Mouse (Mus musculus) cerebral cortex, adult 2 months (tissue): ENCODE results near the gene Bckdhb.

Source experiments
- WGBS: fragments of 180-500 bp; shearing (Covaris S2); methylation state at CpG from one replicate; pipeline ENCODE4 v1.1.7; 2018; 5-methylcytosine and 5-hydroxymethylcytosine counted together

The Bckdhb gene

DNA sequence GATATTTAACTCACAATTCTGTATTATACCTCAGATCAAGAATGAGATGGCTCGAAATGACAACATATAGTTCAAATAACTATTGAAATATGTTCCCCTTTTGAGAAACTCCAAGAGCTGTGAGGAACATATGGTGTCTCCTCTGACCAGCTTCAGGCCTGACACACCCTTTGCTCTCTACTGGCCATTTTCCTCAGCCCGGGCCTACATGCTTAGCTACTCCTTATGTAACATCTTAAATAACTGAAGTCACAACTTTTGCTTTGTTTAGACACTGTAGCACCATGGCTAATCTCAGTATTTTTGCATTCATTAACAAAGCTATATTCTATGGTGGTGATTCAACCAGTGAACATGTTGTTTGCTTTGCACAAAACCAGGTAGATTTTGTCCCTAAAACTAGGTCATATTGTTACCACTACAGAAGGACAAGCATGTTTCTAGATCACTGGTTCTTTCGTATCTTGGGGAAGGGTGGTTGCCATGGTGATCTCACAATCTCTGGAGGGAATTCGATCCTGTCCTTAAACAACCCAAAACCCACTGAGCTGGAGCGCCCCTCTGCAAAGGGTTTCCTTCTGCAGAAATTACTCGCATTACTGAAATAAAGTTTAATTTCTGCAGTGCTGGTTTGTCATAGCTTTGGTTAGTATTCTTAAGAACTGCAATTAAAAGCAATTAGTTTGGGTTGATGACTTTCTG lies 185.0 kb downstream of the Bckdhb start:
- 41% methylated on average over 6 of the region's 6 CpGs for WGBS

DNA sequence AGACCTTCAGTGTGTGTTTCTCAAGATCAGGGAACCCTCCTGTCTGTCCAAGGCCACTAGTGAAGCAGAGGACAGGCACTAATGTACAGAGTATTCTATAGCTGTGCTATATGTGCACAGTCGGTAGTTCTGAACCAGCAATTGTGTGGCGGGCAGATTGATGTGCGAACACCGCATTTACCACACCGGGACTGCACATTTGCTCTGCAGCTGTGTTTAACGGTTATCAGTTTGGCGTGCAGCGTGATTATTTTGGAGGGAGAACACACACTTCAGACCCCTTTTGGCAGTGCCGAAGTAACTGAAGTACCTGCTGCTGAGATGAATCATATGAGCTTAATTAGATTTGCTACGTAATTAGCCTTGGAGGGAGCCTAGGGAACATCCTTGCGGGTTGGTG lies 185.7 kb downstream of the Bckdhb start:
- WGBS = 33% methylated on average over 11 of the region's 11 CpGs

DNA sequence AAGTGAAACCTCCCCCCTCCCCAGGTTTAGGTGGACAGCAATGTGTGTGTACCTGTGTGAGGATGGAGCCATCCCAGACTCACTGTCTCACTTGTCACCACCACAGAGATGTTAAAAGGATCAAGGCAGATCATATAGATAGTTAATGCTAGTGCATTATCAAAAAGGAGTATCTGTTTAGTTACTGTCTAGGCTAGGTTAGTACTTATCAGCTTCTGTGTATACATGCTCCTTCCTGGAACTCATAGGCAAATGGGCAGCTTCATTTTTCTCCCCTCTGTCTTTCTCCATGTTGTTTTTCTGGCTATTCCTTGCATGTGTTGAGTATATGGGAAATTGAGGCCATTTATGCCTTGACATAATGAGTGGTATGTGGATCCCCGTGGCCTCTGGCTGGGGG lies 187.4 kb downstream of the Bckdhb start:
- 63% methylated on average over 1 of the region's 1 CpGs for WGBS

DNA sequence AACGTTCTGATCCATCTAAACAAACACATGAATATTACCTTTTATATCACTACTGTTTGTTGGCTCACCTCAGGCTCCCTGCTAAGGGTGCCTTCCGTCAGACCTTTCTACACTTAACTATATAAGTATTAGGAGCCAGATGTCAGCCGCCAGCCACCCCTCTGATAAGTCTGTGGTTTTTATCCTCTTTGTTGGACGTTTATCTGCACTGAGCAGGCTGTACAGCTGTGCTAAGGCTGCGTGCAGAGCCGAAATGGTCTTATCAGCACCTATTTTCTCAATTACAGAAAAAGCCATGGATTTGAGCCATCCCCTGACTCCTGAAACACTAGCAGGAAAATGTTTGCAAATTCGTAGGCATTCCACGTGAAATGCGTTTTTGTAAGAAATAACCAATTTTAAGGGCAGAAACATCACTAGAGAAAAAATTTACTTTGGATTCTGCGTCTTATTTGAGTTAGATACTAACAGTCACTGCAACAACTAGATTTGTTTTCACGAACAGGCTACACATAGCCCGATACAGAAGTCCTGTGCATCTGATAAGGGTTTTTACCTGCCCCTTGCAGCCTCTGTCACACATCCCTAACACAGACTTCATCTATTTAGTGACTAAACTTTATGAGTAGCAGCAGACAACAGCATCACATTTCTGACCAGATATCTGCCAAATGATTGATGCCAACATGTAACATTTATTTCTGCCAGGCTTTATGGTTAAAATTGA lies 188.1 kb downstream of the Bckdhb start:
- WGBS = 87% methylated on average over 12 of the region's 12 CpGs

DNA sequence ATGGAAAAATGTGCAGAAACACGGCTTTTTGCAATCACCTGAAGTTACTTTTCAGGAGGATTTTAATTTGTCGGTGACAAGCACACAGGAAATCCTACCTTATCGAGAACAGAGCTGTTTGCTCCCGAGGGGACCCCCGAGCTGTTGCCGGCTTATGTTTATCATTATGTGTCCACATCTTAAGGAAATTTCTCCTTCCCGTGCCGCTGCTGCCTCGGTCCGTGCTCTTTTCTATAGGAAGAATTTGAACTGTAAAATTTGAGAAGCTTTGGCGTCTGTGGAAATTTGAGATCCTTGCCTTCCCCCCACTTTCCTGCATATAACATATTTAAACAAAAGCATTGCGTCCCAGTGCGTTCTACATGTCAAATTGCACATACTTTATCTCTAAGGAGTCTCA lies 189.3 kb downstream of the Bckdhb start:
- WGBS = 90% methylated on average over 13 of the region's 13 CpGs

DNA sequence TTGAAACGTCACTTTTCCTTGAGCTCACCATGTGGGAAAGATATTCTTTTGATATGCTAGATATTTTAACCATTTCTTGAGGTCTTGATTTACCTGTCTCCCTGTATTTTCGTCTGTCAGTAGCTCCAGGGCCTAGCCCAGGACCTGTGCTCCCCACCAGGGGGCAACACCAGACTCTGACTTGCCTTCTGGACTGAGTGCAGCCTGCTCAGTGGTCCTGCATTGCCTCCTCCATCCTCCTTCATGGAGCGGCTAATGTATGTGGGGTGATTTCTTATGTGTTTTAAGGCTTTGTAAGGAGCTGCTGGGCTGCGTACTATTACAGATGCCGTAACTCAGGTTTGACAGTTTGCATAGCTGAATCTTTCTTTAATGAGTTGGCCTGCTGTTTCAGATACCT lies 192.4 kb downstream of the Bckdhb start:
- WGBS = 93% methylated on average over 5 of the region's 5 CpGs

DNA sequence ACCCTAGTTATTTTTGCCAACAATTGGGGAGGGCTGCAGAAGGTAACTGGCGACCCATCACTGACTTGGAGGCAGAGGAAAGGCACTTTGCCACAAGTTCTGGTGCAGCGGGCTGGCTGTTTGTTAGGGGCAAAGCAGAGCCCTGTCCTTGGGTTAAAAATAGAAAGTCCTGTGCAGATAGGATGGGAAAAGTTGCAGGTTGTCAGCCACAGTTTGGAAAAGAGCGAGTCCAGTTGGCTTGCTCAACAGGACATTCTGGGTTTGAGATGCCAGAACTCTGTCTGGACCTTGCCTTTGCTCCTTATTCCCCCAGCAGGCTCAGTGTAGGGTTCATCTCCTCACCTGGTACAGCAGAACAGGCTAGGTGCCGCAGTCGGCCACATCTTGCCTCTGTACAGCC lies 200.1 kb downstream of the Bckdhb start:
- 98% methylated on average over 5 of the region's 5 CpGs for WGBS

DNA sequence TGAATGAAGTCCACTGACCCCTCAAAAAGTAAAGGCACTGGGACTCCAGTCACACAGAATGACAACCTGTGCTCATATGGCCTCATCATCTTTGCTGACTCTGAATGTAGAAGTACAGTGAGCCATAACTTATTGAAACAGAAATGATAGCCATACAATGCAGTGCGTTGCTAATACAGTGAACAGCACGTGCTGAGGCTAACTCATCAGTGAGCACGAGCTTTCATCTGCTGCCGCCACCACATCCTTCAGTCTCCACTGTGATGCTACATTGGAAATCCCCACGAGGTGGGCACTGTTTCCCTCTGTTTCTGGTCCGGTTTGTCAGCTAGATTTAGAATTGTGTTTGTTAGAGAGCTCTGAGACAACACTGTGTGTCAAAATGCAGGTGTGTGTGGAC lies 205.4 kb downstream of the Bckdhb start:
- WGBS = 89% methylated on average over 6 of the region's 6 CpGs

DNA sequence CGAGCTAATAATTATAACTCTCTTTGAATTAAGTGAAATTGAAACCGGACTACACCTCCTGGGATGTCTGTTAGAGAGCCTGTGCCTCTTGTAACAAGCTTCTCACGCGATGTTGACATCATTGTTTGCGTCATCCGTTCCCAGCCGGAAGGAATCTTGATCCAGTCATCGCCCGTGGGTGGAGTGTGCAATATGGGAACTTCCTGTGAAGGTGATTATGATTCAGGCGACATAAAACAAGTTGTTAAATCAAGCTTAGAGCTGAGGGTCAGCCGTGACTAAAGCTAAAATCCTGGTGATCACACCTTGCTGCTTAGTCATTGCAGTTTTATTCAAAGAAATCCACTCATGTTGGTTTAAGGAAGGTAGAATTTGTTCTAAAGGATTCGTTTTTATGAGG lies 210.1 kb downstream of the Bckdhb start:
- WGBS = 72% methylated on average over 12 of the region's 12 CpGs

DNA sequence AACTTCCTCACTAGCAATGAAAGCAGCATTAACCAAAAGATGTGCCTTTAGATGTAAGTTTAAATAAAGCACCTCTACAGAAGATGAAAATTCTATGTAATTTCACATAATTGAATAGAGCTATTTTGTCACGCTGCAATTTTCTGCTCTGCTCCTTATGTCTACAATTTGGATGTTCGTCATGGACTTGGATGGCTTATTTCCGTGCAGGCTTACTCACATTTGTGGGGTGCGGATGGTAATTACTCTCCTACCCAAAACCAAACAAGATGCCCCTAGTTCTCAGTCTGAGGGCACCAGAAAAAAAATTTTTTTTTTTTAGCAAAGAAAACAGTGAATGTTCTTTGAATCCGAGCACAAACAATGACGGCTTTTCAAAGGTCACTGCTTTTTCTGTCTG lies 212.2 kb downstream of the Bckdhb start:
- WGBS = 71% methylated on average over 6 of the region's 6 CpGs

DNA sequence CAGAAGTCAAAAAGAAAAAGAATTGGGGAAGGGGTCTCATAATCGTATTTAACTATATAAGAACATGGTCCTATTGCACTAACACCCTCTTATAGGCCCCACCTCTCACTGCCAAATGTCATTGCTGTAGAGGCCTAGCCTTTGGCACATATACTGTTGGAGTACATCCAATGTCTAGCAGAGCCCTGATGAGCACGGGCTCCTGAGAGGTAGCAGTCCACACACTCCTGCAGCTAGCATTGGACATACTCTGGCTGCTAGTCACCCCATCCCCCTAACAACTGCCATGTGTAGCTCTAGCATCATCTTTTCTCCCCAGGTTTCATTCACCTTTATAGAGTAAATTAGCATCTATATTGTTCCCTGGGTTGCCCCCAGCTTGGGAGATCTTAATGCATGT lies 223.2 kb downstream of the Bckdhb start:
- 84% methylated on average over 2 of the region's 2 CpGs for WGBS
